Mouse (Mus musculus) lung, postnatal 0 days (tissue): ENCODE measurements around the gene Pdzd7. TPM values are rescaled to one million over a fixed set of nuclear protein-coding genes. Genes with fewer than 3 reads are reported as not detected.
A peak's percentile ranks its signal among the peaks of the same experiment; 100 is the strongest.

Experiments
- ATAC-seq: fragments of 200-750 bp; cut with Nextera tagmentation; 2 replicates; pipeline ENCODE4 v1.8.0; 2017; ENCODE audit warnings: moderate library complexity
- DNase-seq: peaks from one replicate; pipeline ENCODE4 v3.0.0-alpha.2; 2016; ENCODE audit warnings: low spot score
- H3K27ac ChIP-seq: fragments of 300-500 bp; sonication (generic); 2 replicates; pipeline ENCODE4 v1.5.1; 2014; ENCODE audit warnings: antibody characterized with exemption, mild to moderate bottlenecking, low read length, mixed read lengths
- H3K27me3 ChIP-seq: fragments of 300-500 bp; sonication (generic); replicated peaks from 2 replicates; pipeline ENCODE4 v1.6.1; 2014; ENCODE audit warnings: low read length, mixed read lengths; ENCODE audit not compliant: insufficient read depth
- H3K36me3 ChIP-seq: fragments of 300-500 bp; sonication (generic); 2 replicates; pipeline ENCODE4 v1.6.1; 2014; ENCODE audit warnings: low read length, mixed read lengths; ENCODE audit not compliant: insufficient read depth
- H3K4me1 ChIP-seq: fragments of 300-500 bp; sonication (generic); 2 replicates; pipeline ENCODE4 v1.6.1; 2014; ENCODE audit warnings: antibody characterized with exemption, low read depth, low read length, mixed read lengths; ENCODE audit not compliant: insufficient read depth
- H3K4me2 ChIP-seq: fragments of 300-500 bp; sonication (generic); replicated peaks from 2 replicates; pipeline ENCODE4 v1.6.1; 2014; ENCODE audit warnings: low read depth, mild to moderate bottlenecking, low read length, moderate library complexity, mixed read lengths
- H3K4me3 ChIP-seq: fragments of 300-500 bp; sonication (generic); 2 replicates; pipeline ENCODE4 v1.5.1; 2014; ENCODE audit warnings: low read depth, low read length
- H3K9ac ChIP-seq: fragments of 300-500 bp; sonication (generic); replicated peaks from 2 replicates; pipeline ENCODE4 v1.6.1; 2014; ENCODE audit warnings: low read depth, mild to moderate bottlenecking
- H3K9me3 ChIP-seq: fragments of 300-500 bp; sonication (generic); 2 replicates; pipeline ENCODE4 v1.6.1; 2016; ENCODE audit warnings: low read length, mixed read lengths
- CTCF ChIP-seq: IDR thresholded peaks from 2 replicates; pipeline ENCODE4 v1.5.1; 2016; ENCODE audit warnings: antibody characterized with exemption, mild to moderate bottlenecking
- EP300 ChIP-seq: IDR thresholded peaks from 2 replicates; pipeline ENCODE4 v1.6.1; 2016; ENCODE audit warnings: antibody characterized with exemption, mild to moderate bottlenecking, control low read depth
- WGBS: fragments of 180-500 bp; shearing (Covaris S2); extraction: QIAGEN DNeasy Blood & Tissue Kit; methylation state at CpG from one replicate; pipeline ENCODE4 v1.1.7; 2014; 5-methylcytosine and 5-hydroxymethylcytosine counted together
- polyA plus RNA-seq: library from polyadenylated mRNA; unstranded; fragments of >200 nt; fragmentation: Nextera tagmentation; extraction: Ambion mirVana; gene quantifications from 2 replicates; pipeline ENCODE4 v1.2.1, GENCODE M21; 2015

The Pdzd7 gene
- polyA plus RNA-seq, 1 experiment from 2014 or later = 0.12 TPM

GRCm38 (mm10) chr19:44992712-44993111 lies 52.8 kb downstream of the Pdzd7 start:
- no peak overlapping the region for H3K27ac ChIP-seq
- no peak overlapping the region for H3K4me3 ChIP-seq
- ATAC-seq (no peak), DNase-seq (no peak)
- no peaks in the 10 kb centered on the region for H3K9me3 ChIP-seq
- no peak overlapping the region for H3K4me2 ChIP-seq
- H3K36me3 ChIP-seq = no peaks in the 10 kb centered on the region
- WGBS = 44% methylated on average over 7 of the region's 7 CpGs
- no peaks in the 10 kb centered on the region for H3K4me1 ChIP-seq
- no peak overlapping the region for H3K9ac ChIP-seq
- H3K27me3 ChIP-seq = no peaks in the 10 kb centered on the region
- TF ChIP-seq CTCF (no peak), EP300 (no peak)

- H3K9ac ChIP-seq = no peak overlapping the region
- DNase-seq = no peak
- 53% methylated on average over 7 of the region's 7 CpGs for WGBS
- no peak overlapping the region for H3K27ac ChIP-seq
- no peaks in the 10 kb centered on the region for H3K27me3 ChIP-seq
- no peaks in the 10 kb centered on the region for H3K9me3 ChIP-seq
- H3K4me2 ChIP-seq = no peak overlapping the region
- H3K4me1 ChIP-seq = no peaks in the 10 kb centered on the region
- H3K36me3 ChIP-seq = no peaks in the 10 kb centered on the region
- no peak for ATAC-seq
- H3K4me3 ChIP-seq = no peak overlapping the region
- TF ChIP-seq CTCF (no peak), EP300 (no peak)
Measured at GRCm38 (mm10) chr19:44992246-44992645, 53.3 kb downstream of the Pdzd7 start.

GRCm38 (mm10) chr19:44991031-44991430 lies 54.5 kb downstream of the Pdzd7 start:
- Histone ChIP-seq H3K4me1 (no peaks in the 10 kb centered on the region), H3K9me3 (no peaks in the 10 kb centered on the region), H3K27me3 (no peaks in the 10 kb centered on the region), H3K9ac (no peak overlapping the region), H3K27ac (no peak overlapping the region), H3K36me3 (no peaks in the 10 kb centered on the region), H3K4me3 (no peak overlapping the region), H3K4me2 (no peak overlapping the region)
- WGBS = 62% methylated on average over 8 of the region's 8 CpGs
- TF ChIP-seq EP300 (no peak), CTCF (no peak)
- ATAC-seq (no peak), DNase-seq (peak; percentile 15)

- no peaks in the 10 kb centered on the region for H3K36me3 ChIP-seq
- H3K4me1 ChIP-seq = no peaks in the 10 kb centered on the region
- TF ChIP-seq EP300 (no peak), CTCF (no peak)
- 7% methylated on average over 22 of the region's 22 CpGs for WGBS
- H3K4me2 ChIP-seq = peak overlapping the region; percentile 99
- ATAC-seq = no peak
- DNase-seq = no peak
- no peaks in the 10 kb centered on the region for H3K9me3 ChIP-seq
- no peaks in the 10 kb centered on the region for H3K27me3 ChIP-seq
- peak overlapping the region; percentile 55 for H3K4me3 ChIP-seq
- peak overlapping the region; percentile 46 for H3K9ac ChIP-seq
- no peak overlapping the region for H3K27ac ChIP-seq
Measured at GRCm38 (mm10) chr19:44989567-44990495, 55.7 kb downstream of the Pdzd7 start.

GRCm38 (mm10) chr19:44988831-44989566 lies 56.5 kb downstream of the Pdzd7 start, which contains the start of gene Sema4g:
TSS of gene Sema4g (plus strand) at chr19:44989101.
- no peaks in the 10 kb centered on the region for H3K4me1 ChIP-seq
- no peak within 1 kb of the TSS for H3K27ac ChIP-seq
- peak within 1 kb of the TSS; percentile 55 for H3K4me3 ChIP-seq
- no peaks in the 10 kb centered on the region for H3K36me3 ChIP-seq
- H3K4me2 ChIP-seq = peak within 1 kb of the TSS; percentile 99
- peak within 1 kb of the TSS; percentile 46 for H3K9ac ChIP-seq
- no peak for TF ChIP-seq EP300
- TF ChIP-seq CTCF = peak; percentile 51
- no peaks in the 10 kb centered on the region for H3K9me3 ChIP-seq
- DNase-seq (peak; percentile 13), ATAC-seq (peak; percentile 49)
- no peaks in the 10 kb centered on the region for H3K27me3 ChIP-seq
- WGBS = 1% methylated on average over 36 of the region's 58 CpGs

- no peaks in the 10 kb centered on the region for H3K9me3 ChIP-seq
- no peaks in the 10 kb centered on the region for H3K27me3 ChIP-seq
- H3K4me2 ChIP-seq = peak overlapping the region; percentile 99
- no peak for TF ChIP-seq CTCF
- TF ChIP-seq EP300 = no peak
- no peaks in the 10 kb centered on the region for H3K4me1 ChIP-seq
- WGBS = 29% methylated on average over 9 of the region's 9 CpGs
- no peak overlapping the region for H3K9ac ChIP-seq
- ATAC-seq = no peak
- H3K27ac ChIP-seq = no peak overlapping the region
- H3K36me3 ChIP-seq = no peaks in the 10 kb centered on the region
- H3K4me3 ChIP-seq = 0 out of 2 replicates have a peak overlapping the region, but pooled peaks have one; percentile 55
- no peak for DNase-seq
Measured at GRCm38 (mm10) chr19:44988321-44988720, 57.2 kb downstream of the Pdzd7 start.
